Comparison of ENCODE assay signal across 10 mouse cellular contexts in genomic region chr1:75278228-75278627, GRCm38 (mm10). TPM values are rescaled to one million over a fixed set of nuclear protein-coding genes. Genes with fewer than 3 reads are reported as not detected.
DNase-seq lines count a peak whose midpoint lies in the region; ATAC-seq lines count a peak whose summit lies in the region.
"Had no signal": no experiment of that assay in that cellular context is flagged by ENCODE, and none has a peak within 500 bp of the region (broad histone marks: within the 10 kb centered on the region; RNA-seq: fewer than 3 reads in every experiment).

TSS of gene Resp18 (minus strand) at chr1:75278415.

- 0 out of 2 replicates have a peak, but pooled peaks cover under 1% of the 10 kb centered on the region for H3K36me3 ChIP-seq in hindbrain, embryonic 13.5 days
- H3K36me3 ChIP-seq in midbrain, embryonic 11.5 days (ENCODE audit: control insufficient read depth, insufficient read depth, low read length) = no peaks in the 10 kb centered on the region
- H3K36me3 ChIP-seq: heart, embryonic 12.5 days; liver, embryonic 12.5 days had no signal

- peak within 1 kb of the TSS; percentile 48 for H3K4me3 ChIP-seq in hindbrain, embryonic 13.5 days
- peak within 1 kb of the TSS; percentile 24 for H3K4me3 ChIP-seq in midbrain, embryonic 11.5 days (ENCODE audit: low read depth, low read length)
- H3K4me3 ChIP-seq: heart, embryonic 12.5 days; liver, embryonic 12.5 days had no signal

- 3% methylated on average over 13 of the region's 13 CpGs for WGBS in hindbrain, embryonic 13.5 days
- 8% methylated on average over 13 of the region's 13 CpGs for WGBS in midbrain, embryonic 11.5 days

- peaks cover 10% of the 10 kb centered on the region for H3K4me1 ChIP-seq in hindbrain, embryonic 13.5 days (replicated peaks)
- no peaks in the 10 kb centered on the region for H3K4me1 ChIP-seq in midbrain, embryonic 11.5 days (ENCODE audit: control insufficient read depth, insufficient read depth, low read length)
- H3K4me1 ChIP-seq: heart, embryonic 12.5 days; liver, embryonic 12.5 days had no signal

- ATAC-seq in hindbrain, embryonic 13.5 days (ENCODE audit: low FRiP score) = peak; percentile 58; the same call in 1 of the 2 replicates
- ATAC-seq in midbrain, embryonic 11.5 days (ENCODE audit: low FRiP score) = no peak
- ATAC-seq: liver, embryonic 12.5 days had no signal

- peak within 1 kb of the TSS; percentile 68 for H3K27ac ChIP-seq in hindbrain, embryonic 13.5 days
- no peak within 1 kb of the TSS for H3K27ac ChIP-seq in midbrain, embryonic 11.5 days (ENCODE audit: low read depth, low read length)
- H3K27ac ChIP-seq: liver, embryonic 12.5 days had no signal

- peak; percentile 56 for DNase-seq in MN1 (ENCODE audit: low spot score)
- peak; percentile 85 for DNase-seq in brain, adult 2 months (ENCODE audit: low read depth, low spot score)
- DNase-seq in midbrain, embryonic 11.5 days (ENCODE audit: low spot score, missing footprints) = no peak
- no peak for DNase-seq in gastrocnemius, postnatal 10 days
- no peak for DNase-seq in heart, postnatal 4 days
- DNase-seq in urinary bladder, postnatal 4 days (ENCODE audit: low spot score in 2 of 2) = no peak

- no peaks in the 10 kb centered on the region for H3K9me3 ChIP-seq in hindbrain, embryonic 13.5 days
- H3K9me3 ChIP-seq in midbrain, embryonic 11.5 days (ENCODE audit: control insufficient read depth, low read length) = no peaks in the 10 kb centered on the region

- H3K27me3 ChIP-seq in hindbrain, embryonic 13.5 days = peaks cover 46% of the 10 kb centered on the region
- peaks cover 12% of the 10 kb centered on the region for H3K27me3 ChIP-seq in midbrain, embryonic 11.5 days (ENCODE audit: control insufficient read depth, insufficient read depth, low read length)

- peak within 1 kb of the TSS; percentile 70 for H3K9ac ChIP-seq in hindbrain, embryonic 13.5 days
- peak within 1 kb of the TSS; percentile 18; the same call in 1 of the 2 replicates for H3K9ac ChIP-seq in midbrain, embryonic 11.5 days (ENCODE audit: low read length)
- H3K9ac ChIP-seq: heart, embryonic 12.5 days; liver, embryonic 12.5 days had no signal

- peak within 1 kb of the TSS; percentile 60 for H3K4me2 ChIP-seq in hindbrain, embryonic 13.5 days
- peak within 1 kb of the TSS; percentile 37 for H3K4me2 ChIP-seq in midbrain, embryonic 11.5 days
- H3K4me2 ChIP-seq: heart, embryonic 12.5 days; liver, embryonic 12.5 days had no signal

RNA-seq across cellular contexts. Expression of gene Resp18, which starts in this region (rescaled TPM):
- 131 and 140 TPM in 2 replicates for polyA plus RNA-seq in hindbrain, embryonic 13.5 days (2015; fragmentation: Nextera tagmentation; extraction: Ambion mirVana)
- 28.5 and 34.8 TPM in 2 replicates for polyA plus RNA-seq in midbrain, embryonic 11.5 days (2014; fragmentation: Nextera tagmentation; extraction: Ambion mirVana)
- not detected for total RNA-seq in gastrocnemius, postnatal 10 days (2021)
- not detected for total RNA-seq in heart, postnatal 4 days (2021)
- total RNA-seq: neutrophil, adult 5-6 weeks had no signal
- polyA plus RNA-seq: heart, embryonic 12.5 days had no signal

Comparison
In these comparisons a context has a peak if more than half of its experiments do, and no peak if none do; other contexts are left out.
1. DNase-seq: peak in MN1 (single experiment) and brain, adult 2 months (single experiment); none in midbrain, embryonic 11.5 days (single experiment), gastrocnemius, postnatal 10 days (single experiment), heart, postnatal 4 days (single experiment) and urinary bladder, postnatal 4 days (0 of 2).